Mouse (Mus musculus): ENCODE measurements around the gene Nup85.

- TF ChIP-seq POLR2A (IDR thresholded peaks at IDR 0.05; ENCODE audit: low read depth, low read length): no peak
- TF ChIP-seq CTCF (IDR thresholded peaks at IDR 0.05; ENCODE audit: extremely low read depth, insufficient read length, insufficient replicate concordance, low read depth, low read length): no peak
These were observed 47.3 kb upstream of the Nup85 start for GRCm38 (mm10) chr11:115516942-115517341.

Measured in small intestine, adult 2 months (tissue).